Mouse (Mus musculus): ENCODE data around the gene Rad17. TPM values are rescaled to one million over a fixed set of nuclear protein-coding genes. Genes with fewer than 3 reads are reported as not detected.

Rad17 gene
- polyA plus RNA-seq (2016; fragmentation: Nextera tagmentation; extraction: Ambion mirVana) = 28.6 and 28.8 TPM in 2 replicates

GRCm38 (mm10) chr13:100650550-100651438 lies at the start of gene Rad17, which contains the start of gene Ak6:
TSS of gene Rad17 (minus strand) at chr13:100651051.
TSS of gene Ak6 (plus strand) at chr13:100650979.
- peak within 1 kb of the TSS; percentile 87 for H3K4me2 ChIP-seq
- peaks cover 8% of the 10 kb centered on the region for H3K4me1 ChIP-seq (replicated peaks)
- peak within 1 kb of the TSS; percentile 91 for H3K9ac ChIP-seq (replicated peaks)
- H3K27ac ChIP-seq = peak within 1 kb of the TSS; percentile 95
- under 1% methylated on average over 72 of the region's 73 CpGs for WGBS
- ATAC-seq (ENCODE audit: insufficient number of reproducible peaks, insufficient read depth, low FRiP score, low TSS enrichment, low read depth) = peak; percentile 97
- peaks cover 36% of the 10 kb centered on the region for H3K36me3 ChIP-seq
- peak within 1 kb of the TSS; percentile 90 for H3K4me3 ChIP-seq (replicated peaks)
- no peaks in the 10 kb centered on the region for H3K27me3 ChIP-seq
- H3K9me3 ChIP-seq = no peaks in the 10 kb centered on the region

GRCm38 (mm10) chr13:100698866-100699265 lies 48.0 kb upstream of the Rad17 start:
- WGBS = 90% methylated on average over 10 of the region's 10 CpGs
- Histone ChIP-seq H3K9ac (replicated peaks) (no peak overlapping the region), H3K4me3 (replicated peaks) (no peak overlapping the region), H3K36me3 (peaks cover 82% of the 10 kb centered on the region), H3K4me2 (no peak overlapping the region), H3K27me3 (no peaks in the 10 kb centered on the region), H3K27ac (no peak overlapping the region), H3K9me3 (no peaks in the 10 kb centered on the region), H3K4me1 (replicated peaks) (no peaks in the 10 kb centered on the region)
- no peak for ATAC-seq (ENCODE audit: insufficient number of reproducible peaks, insufficient read depth, low FRiP score, low TSS enrichment, low read depth)

DNA sequence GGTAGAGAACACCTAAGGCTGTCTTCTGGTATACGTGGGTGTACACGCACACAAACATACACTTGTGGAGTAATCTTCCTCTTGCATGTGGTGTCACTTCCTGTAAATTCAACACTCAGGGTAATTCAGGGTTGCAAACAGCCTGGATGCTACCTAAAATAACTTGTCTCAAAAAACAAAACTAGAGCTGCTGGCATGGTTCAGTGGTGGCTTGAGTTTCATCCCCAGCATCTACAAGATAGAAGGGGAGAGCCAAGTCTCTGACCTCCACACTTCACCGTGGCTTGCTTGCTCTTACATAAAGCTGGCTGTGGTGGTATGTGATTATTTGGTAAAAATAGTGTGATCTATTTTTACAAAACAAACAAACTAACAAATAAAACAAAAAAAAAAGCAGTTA lies 46.7 kb upstream of the Rad17 start:
- no peak for ATAC-seq (ENCODE audit: insufficient number of reproducible peaks, insufficient read depth, low FRiP score, low TSS enrichment, low read depth)
- no peaks in the 10 kb centered on the region for H3K9me3 ChIP-seq
- H3K9ac ChIP-seq (replicated peaks) = no peak overlapping the region
- no peak overlapping the region for H3K27ac ChIP-seq
- no peaks in the 10 kb centered on the region for H3K4me1 ChIP-seq (replicated peaks)
- H3K36me3 ChIP-seq = peaks cover 69% of the 10 kb centered on the region
- no peak overlapping the region for H3K4me2 ChIP-seq
- no peaks in the 10 kb centered on the region for H3K27me3 ChIP-seq
- no peak overlapping the region for H3K4me3 ChIP-seq (replicated peaks)
- WGBS = 97% methylated on average over 3 of the region's 3 CpGs

DNA sequence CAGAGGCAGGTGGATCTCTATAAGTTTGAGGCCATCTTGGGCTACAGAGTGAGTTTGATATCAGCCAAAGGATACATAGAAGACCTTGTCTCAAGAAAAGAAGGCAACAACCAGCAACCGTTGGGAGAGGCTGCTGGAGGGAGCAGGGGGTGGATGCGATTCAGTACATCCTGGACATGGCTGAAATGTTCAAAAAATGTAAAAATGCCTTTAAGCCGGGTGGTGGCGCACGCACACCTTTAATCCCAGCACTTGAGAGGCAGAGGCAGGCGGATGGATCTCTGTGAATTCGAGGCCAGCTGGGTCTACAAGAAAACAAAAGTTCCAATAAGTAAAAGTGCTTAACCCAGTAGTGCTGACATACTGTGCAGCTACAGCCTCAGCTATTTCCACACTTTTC lies 36.7 kb upstream of the Rad17 start:
- Histone ChIP-seq H3K9me3 (no peaks in the 10 kb centered on the region), H3K4me1 (replicated peaks) (no peaks in the 10 kb centered on the region), H3K4me3 (replicated peaks) (no peak overlapping the region), H3K4me2 (no peak overlapping the region), H3K9ac (replicated peaks) (no peak overlapping the region), H3K27me3 (no peaks in the 10 kb centered on the region), H3K27ac (no peak overlapping the region), H3K36me3 (no peaks in the 10 kb centered on the region)
- 68% methylated on average over 7 of the region's 7 CpGs for WGBS
- no peak for ATAC-seq (ENCODE audit: insufficient number of reproducible peaks, insufficient read depth, low FRiP score, low TSS enrichment, low read depth)

- no peaks in the 10 kb centered on the region for H3K36me3 ChIP-seq
- WGBS = 74% methylated on average over 2 of the region's 2 CpGs
- H3K9me3 ChIP-seq = no peaks in the 10 kb centered on the region
- no peaks in the 10 kb centered on the region for H3K27me3 ChIP-seq
- no peak overlapping the region for H3K27ac ChIP-seq
- H3K4me3 ChIP-seq (replicated peaks) = no peak overlapping the region
- H3K9ac ChIP-seq (replicated peaks) = no peak overlapping the region
- no peak for ATAC-seq (ENCODE audit: insufficient number of reproducible peaks, insufficient read depth, low FRiP score, low TSS enrichment, low read depth)
- no peak overlapping the region for H3K4me2 ChIP-seq
- no peaks in the 10 kb centered on the region for H3K4me1 ChIP-seq (replicated peaks)
These were observed 33.5 kb upstream of the Rad17 start for GRCm38 (mm10) chr13:100684355-100684754.

GRCm38 (mm10) chr13:100682837-100683236 lies 32.0 kb upstream of the Rad17 start:
- no peaks in the 10 kb centered on the region for H3K4me1 ChIP-seq (replicated peaks)
- no peak overlapping the region for H3K4me2 ChIP-seq
- H3K36me3 ChIP-seq = no peaks in the 10 kb centered on the region
- no peak overlapping the region for H3K9ac ChIP-seq (replicated peaks)
- ATAC-seq (ENCODE audit: insufficient number of reproducible peaks, insufficient read depth, low FRiP score, low TSS enrichment, low read depth) = no peak
- no peak overlapping the region for H3K4me3 ChIP-seq (replicated peaks)
- no peaks in the 10 kb centered on the region for H3K27me3 ChIP-seq
- WGBS = 86% methylated on average over 2 of the region's 2 CpGs
- no peak overlapping the region for H3K27ac ChIP-seq
- no peaks in the 10 kb centered on the region for H3K9me3 ChIP-seq

- no peaks in the 10 kb centered on the region for H3K9me3 ChIP-seq
- H3K4me3 ChIP-seq (replicated peaks) = no peak overlapping the region
- no peak for ATAC-seq (ENCODE audit: insufficient number of reproducible peaks, insufficient read depth, low FRiP score, low TSS enrichment, low read depth)
- H3K36me3 ChIP-seq = no peaks in the 10 kb centered on the region
- H3K4me1 ChIP-seq (replicated peaks) = no peaks in the 10 kb centered on the region
- H3K9ac ChIP-seq (replicated peaks) = no peak overlapping the region
- no peaks in the 10 kb centered on the region for H3K27me3 ChIP-seq
- no peak overlapping the region for H3K4me2 ChIP-seq
- no peak overlapping the region for H3K27ac ChIP-seq
- WGBS = 88% methylated on average over 8 of the region's 8 CpGs
These were observed 30.8 kb upstream of the Rad17 start for GRCm38 (mm10) chr13:100681615-100682014.

- Histone ChIP-seq H3K9me3 (no peaks in the 10 kb centered on the region), H3K4me2 (no peak overlapping the region), H3K27me3 (no peaks in the 10 kb centered on the region), H3K27ac (no peak overlapping the region), H3K4me3 (replicated peaks) (no peak overlapping the region), H3K4me1 (replicated peaks) (no peaks in the 10 kb centered on the region), H3K36me3 (no peaks in the 10 kb centered on the region), H3K9ac (replicated peaks) (no peak overlapping the region)
- 83% methylated on average over 15 of the region's 15 CpGs for WGBS
- ATAC-seq (ENCODE audit: insufficient number of reproducible peaks, insufficient read depth, low FRiP score, low TSS enrichment, low read depth) = no peak
These were observed 25.2 kb upstream of the Rad17 start for GRCm38 (mm10) chr13:100675936-100676635.

DNA sequence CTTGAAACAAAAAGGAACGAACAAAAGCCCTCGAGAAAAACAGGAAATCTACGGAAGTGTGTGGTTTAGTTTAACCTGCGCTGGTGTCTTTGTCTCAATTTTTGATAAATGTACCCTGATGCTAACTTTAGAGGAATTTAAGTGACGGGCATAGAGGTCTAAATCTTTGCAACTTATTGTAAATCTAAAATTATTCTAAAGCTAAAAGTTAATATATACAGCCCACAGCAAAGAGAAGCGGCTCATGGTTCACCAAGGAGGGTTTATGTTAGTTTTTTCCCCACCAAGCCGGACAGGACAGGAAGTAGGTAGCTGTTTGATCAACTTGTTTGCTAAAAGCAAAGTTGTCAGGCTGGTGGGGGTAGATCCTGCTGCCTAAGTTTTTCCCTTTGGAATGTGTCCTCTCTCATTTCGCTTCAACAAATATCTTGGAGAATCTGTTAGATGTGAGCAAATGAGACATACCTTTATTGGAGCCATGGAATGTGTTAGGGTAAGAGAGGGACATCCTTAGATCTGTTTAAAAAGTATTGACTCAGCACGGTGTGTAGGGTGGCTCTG lies 19.4 kb upstream of the Rad17 start:
- Histone ChIP-seq H3K4me1 (replicated peaks) (peaks cover 5% of the 10 kb centered on the region; the same call in 1 of the 2 replicates), H3K36me3 (peaks cover 17% of the 10 kb centered on the region), H3K4me2 (peak overlapping the region; percentile 82), H3K9me3 (no peaks in the 10 kb centered on the region), H3K4me3 (replicated peaks) (peak overlapping the region; percentile 62), H3K9ac (replicated peaks) (peak overlapping the region; percentile 76; the same call in 1 of the 2 replicates), H3K27ac (no peak overlapping the region), H3K27me3 (no peaks in the 10 kb centered on the region)
- no peak for ATAC-seq (ENCODE audit: insufficient number of reproducible peaks, insufficient read depth, low FRiP score, low TSS enrichment, low read depth)
- WGBS = 60% methylated on average over 9 of the region's 9 CpGs

- ATAC-seq (ENCODE audit: insufficient number of reproducible peaks, insufficient read depth, low FRiP score, low TSS enrichment, low read depth) = peak; percentile 63
- peak within 1 kb of the TSS; percentile 82 for H3K4me2 ChIP-seq
- H3K27me3 ChIP-seq = no peaks in the 10 kb centered on the region
- WGBS = under 1% methylated on average over 44 of the region's 44 CpGs
- H3K4me3 ChIP-seq (replicated peaks) = peak within 1 kb of the TSS; percentile 62
- peak within 1 kb of the TSS; percentile 76 for H3K9ac ChIP-seq (replicated peaks)
- H3K27ac ChIP-seq = no peak within 1 kb of the TSS; the same call in 1 of the 2 replicates
- peaks cover 5% of the 10 kb centered on the region; the same call in 1 of the 2 replicates for H3K4me1 ChIP-seq (replicated peaks)
- no peaks in the 10 kb centered on the region for H3K9me3 ChIP-seq
- peaks cover 20% of the 10 kb centered on the region for H3K36me3 ChIP-seq
These were observed 18.6 kb upstream of the Rad17 start, which contains the start of gene Ccdc125 for GRCm38 (mm10) chr13:100669291-100670022. TSS of gene Ccdc125 (plus strand) at chr13:100669717.

Measured in limb, embryonic 12.5 days (tissue).